Mouse (Mus musculus) cerebellum, adult 2 months (tissue): ENCODE data around the gene Zfp276. TPM values are rescaled to one million over a fixed set of nuclear protein-coding genes. Genes with fewer than 3 reads are reported as not detected.

Experiments used
- DNase-seq, 2 experiments: peaks; one replicate each; pipeline ENCODE4 v3.0.0; 2021
- H3K27ac ChIP-seq: fragments of 200-500 bp; 2 replicates; pipeline ENCODE4 v1.5.1; 2012; ENCODE audit warnings: low read length, control low read depth, inconsistent platforms; ENCODE audit not compliant: insufficient read depth
- H3K27me3 ChIP-seq: fragments of 200-500 bp; 2 replicates; pipeline ENCODE4 v1.6.1; 2012; ENCODE audit warnings: inconsistent platforms, mild to moderate bottlenecking, low read length, moderate library complexity; ENCODE audit not compliant: control insufficient read depth, insufficient read depth
- H3K4me1 ChIP-seq: fragments of 200-500 bp; 2 replicates; pipeline ENCODE4 v1.6.1; 2011; ENCODE audit warnings: low read length; ENCODE audit not compliant: control insufficient read depth, insufficient read depth
- H3K4me3 ChIP-seq: fragments of 200-500 bp; replicated peaks from 2 replicates; pipeline ENCODE3; 2011; ENCODE audit warnings: mild to moderate bottlenecking, low read depth, low read length, control low read depth; ENCODE audit not compliant: insufficient read depth
- CTCF ChIP-seq: fragments of 200-500 bp; IDR thresholded peaks from 2 replicates; pipeline ENCODE4 v1.5.1; 2011; ENCODE audit warnings: low read depth, mild to moderate bottlenecking, control low read depth, low read length, moderate library complexity, borderline replicate concordance; ENCODE audit not compliant: insufficient read depth
- POLR2A ChIP-seq: fragments of 200-500 bp; IDR thresholded peaks from 2 replicates; pipeline ENCODE4 v1.6.1; 2011; ENCODE audit warnings: low read length, control low read depth, borderline replicate concordance; ENCODE audit not compliant: insufficient read depth
- WGBS: fragments of 180-500 bp; shearing (Covaris S2); methylation state at CpG from one replicate; pipeline ENCODE4 v1.1.7; 2018; 5-methylcytosine and 5-hydroxymethylcytosine counted together
- polyA plus RNA-seq: library from polyadenylated mRNA; depleted of rRNA; stranded (reverse); fragments of >200 nt; gene quantifications from 2 replicates; pipeline ENCODE4 v1.2.3, GENCODE M21; 2012; rRNA removed

Gene Zfp276
- polyA plus RNA-seq, 1 experiment = 36.8 TPM

GRCm38 (mm10) chr8:123317781-123318466 lies 63.9 kb downstream of the Zfp276 start:
- peak overlapping the region; percentile 56 for H3K4me3 ChIP-seq
- WGBS = 6% methylated on average over 21 of the region's 21 CpGs
- TF ChIP-seq POLR2A (no peak), CTCF (no peak)

GRCm38 (mm10) chr8:123318467-123318911 lies 64.5 kb downstream of the Zfp276 start, which contains the start of gene Fanca:
Gene Fanca (minus strand): TSS chr8:123318576.
- DNase-seq = peak; percentile 93
- peaks cover 3% of the 10 kb centered on the region; the same call in 1 of the 2 replicates for H3K4me1 ChIP-seq
- TF ChIP-seq POLR2A (peak; percentile 42; the same call in 1 of the 2 replicates), CTCF (peak; percentile 27; the same call in 1 of the 2 replicates)
- H3K27me3 ChIP-seq = no peaks in the 10 kb centered on the region
- peak within 1 kb of the TSS; percentile 56 for H3K4me3 ChIP-seq
- under 1% methylated on average over 24 of the region's 24 CpGs for WGBS
- no peak within 1 kb of the TSS for H3K27ac ChIP-seq

More at GRCm38 (mm10) chr8:123317781-123318466, 63.9 kb downstream of the Zfp276 start:
- H3K27ac ChIP-seq = no peak overlapping the region
- H3K27me3 ChIP-seq = no peaks in the 10 kb centered on the region
- peaks cover 3% of the 10 kb centered on the region; the same call in 1 of the 2 replicates for H3K4me1 ChIP-seq
- DNase-seq = no peak

Other genes starting within 250 kb of the Zfp276 start
- 104 and 105 TPM in 2 replicates for gene Ankrd11, start 211.9 kb upstream of the Zfp276 start, polyA plus RNA-seq
- gene Spg7, start 191.3 kb upstream of the Zfp276 start, polyA plus RNA-seq = 103 and 104 TPM in 2 replicates
- 829 and 864 TPM in 2 replicates for gene Rpl13, start 151.8 kb upstream of the Zfp276 start, polyA plus RNA-seq
- 6.2 and 7.1 TPM in 2 replicates for gene Cpne7, start 136.8 kb upstream of the Zfp276 start, polyA plus RNA-seq
- gene Sult5a1, start 95.9 kb upstream of the Zfp276 start, polyA plus RNA-seq = 0.39 and 0.60 TPM in 2 replicates
- 0.16 and 0.59 TPM in 2 replicates for gene Dpep1, start 68.0 kb upstream of the Zfp276 start, polyA plus RNA-seq
- 95.0 and 98.2 TPM in 2 replicates for gene Chmp1a, start 41.4 kb upstream of the Zfp276 start, polyA plus RNA-seq
- gene Spata33, start 41.4 kb upstream of the Zfp276 start, polyA plus RNA-seq = 6.4 TPM in 2 replicates
- gene Cdk10, start 29.4 kb upstream of the Zfp276 start, polyA plus RNA-seq = 92.1 and 97.0 TPM in 2 replicates
- 18.5 and 22.1 TPM in 2 replicates for gene Spata2l, start 18.0 kb upstream of the Zfp276 start, polyA plus RNA-seq
- 83.7 and 86.7 TPM in 2 replicates for gene Vps9d1, start 153 bp downstream of the Zfp276 start, polyA plus RNA-seq
- 3.9 and 4.5 TPM in 2 replicates for gene Fanca, start 64.4 kb downstream of the Zfp276 start, polyA plus RNA-seq
- gene Spire2, start 78.5 kb downstream of the Zfp276 start, polyA plus RNA-seq = 33.0 and 36.4 TPM in 2 replicates
- 691 and 692 TPM in 2 replicates for gene Tcf25, start 119.6 kb downstream of the Zfp276 start, polyA plus RNA-seq
- 0.05 and 0.06 TPM in 2 replicates for gene Mc1r, start 152.9 kb downstream of the Zfp276 start, polyA plus RNA-seq
- gene Tubb3, start 157.2 kb downstream of the Zfp276 start, polyA plus RNA-seq = 670 and 684 TPM in 2 replicates
- 73.1 and 73.4 TPM in 2 replicates for gene Def8, start 169.3 kb downstream of the Zfp276 start, polyA plus RNA-seq
- 28.2 and 32.5 TPM in 2 replicates for gene Afg3l1, start 223.7 kb downstream of the Zfp276 start, polyA plus RNA-seq